Mouse (Mus musculus): ENCODE results near the gene Elf2. TPM values are rescaled to one million over a fixed set of nuclear protein-coding genes. Genes with fewer than 3 reads are reported as not detected.

Elf2 gene
- polyA plus RNA-seq, 1 experiment from 2014 or later: 28.1 TPM

DNA sequence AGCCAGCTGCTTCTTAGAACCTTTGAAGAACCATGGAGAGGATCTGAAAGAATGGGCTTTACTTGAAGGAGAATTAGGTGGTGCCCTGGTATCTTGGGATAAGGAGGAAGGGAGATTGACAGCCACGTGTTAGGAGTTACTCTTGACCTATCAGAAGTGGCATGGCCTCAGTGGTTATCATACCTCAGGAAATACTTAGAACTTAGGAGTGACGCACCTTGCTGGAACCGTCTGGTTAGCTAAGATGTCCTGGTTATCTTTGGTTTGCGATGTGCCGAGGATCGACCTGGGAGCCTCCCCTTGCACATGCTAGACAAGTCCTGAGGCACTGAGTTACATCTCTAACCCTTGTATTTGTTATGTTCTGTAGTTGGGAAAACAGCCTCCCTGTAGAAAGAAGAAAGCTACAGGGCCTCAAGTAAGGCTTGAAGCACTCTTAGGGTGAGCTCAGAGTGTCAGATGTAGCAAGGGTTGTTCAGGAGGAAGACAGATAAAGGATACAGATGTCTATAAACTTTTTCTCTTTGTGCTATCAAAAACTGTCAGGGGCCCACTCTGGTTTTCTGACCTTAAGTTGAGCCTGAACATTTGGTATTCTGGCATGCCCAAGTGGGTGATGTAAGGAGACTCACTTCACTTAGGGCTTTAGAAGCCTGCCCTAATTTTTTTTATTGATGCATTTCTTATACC, 110.2 kb downstream of the Elf2 start:
- no peaks in the 10 kb centered on the region for H3K36me3 ChIP-seq (ENCODE audit: control insufficient read depth, insufficient read depth, low read length)
- H3K27me3 ChIP-seq (ENCODE audit: control insufficient read depth, insufficient read depth, low read length): no peaks in the 10 kb centered on the region
- peaks cover 4% of the 10 kb centered on the region; the same call in 1 of the 2 replicates for H3K4me1 ChIP-seq (ENCODE audit: control insufficient read depth, insufficient read depth, low read length)
- no peak overlapping the region for H3K27ac ChIP-seq (ENCODE audit: low read depth, low read length)
- no peak overlapping the region for H3K9ac ChIP-seq (replicated peaks; ENCODE audit: low read depth, low read length)
- no peaks in the 10 kb centered on the region for H3K9me3 ChIP-seq (ENCODE audit: control insufficient read depth, low read length)
- H3K4me2 ChIP-seq (ENCODE audit: low read depth, low read length): no peak overlapping the region
- WGBS: 93% methylated on average over 6 of the region's 6 CpGs
- ATAC-seq (ENCODE audit: low read depth): no peak
- no peak overlapping the region for H3K4me3 ChIP-seq (ENCODE audit: low read depth, low read length)

DNA sequence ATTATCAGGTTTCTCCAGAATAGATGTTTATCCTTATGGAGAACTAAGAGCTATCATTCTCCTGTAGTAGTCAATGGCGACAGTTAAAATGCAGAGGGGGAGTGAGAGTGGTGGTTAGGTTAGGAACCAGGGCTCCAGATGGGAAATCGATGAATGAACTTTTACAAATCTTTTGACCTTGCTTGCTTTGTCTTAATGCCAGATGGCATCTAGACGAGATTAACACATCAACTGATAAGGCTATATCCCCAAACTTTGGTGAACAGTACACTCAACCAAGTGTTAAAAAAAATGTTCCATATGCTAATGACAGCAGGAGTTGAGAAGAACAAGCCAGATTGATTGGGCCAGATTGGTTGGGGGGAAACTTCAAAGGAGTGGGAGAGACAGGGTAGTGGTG, 111.2 kb downstream of the Elf2 start:
- no peak for ATAC-seq (ENCODE audit: low read depth)
- Histone ChIP-seq H3K9ac (replicated peaks; ENCODE audit: low read depth, low read length) (no peak overlapping the region), H3K27me3 (ENCODE audit: control insufficient read depth, insufficient read depth, low read length) (no peaks in the 10 kb centered on the region; the same call in 1 of the 2 replicates), H3K4me2 (ENCODE audit: low read depth, low read length) (no peak overlapping the region), H3K27ac (ENCODE audit: low read depth, low read length) (no peak overlapping the region), H3K4me3 (ENCODE audit: low read depth, low read length) (no peak overlapping the region), H3K4me1 (ENCODE audit: control insufficient read depth, insufficient read depth, low read length) (peaks cover 4% of the 10 kb centered on the region; the same call in 1 of the 2 replicates), H3K9me3 (ENCODE audit: control insufficient read depth, low read length) (no peaks in the 10 kb centered on the region), H3K36me3 (ENCODE audit: control insufficient read depth, insufficient read depth, low read length) (no peaks in the 10 kb centered on the region)
- 85% methylated on average over 3 of the region's 3 CpGs for WGBS

DNA sequence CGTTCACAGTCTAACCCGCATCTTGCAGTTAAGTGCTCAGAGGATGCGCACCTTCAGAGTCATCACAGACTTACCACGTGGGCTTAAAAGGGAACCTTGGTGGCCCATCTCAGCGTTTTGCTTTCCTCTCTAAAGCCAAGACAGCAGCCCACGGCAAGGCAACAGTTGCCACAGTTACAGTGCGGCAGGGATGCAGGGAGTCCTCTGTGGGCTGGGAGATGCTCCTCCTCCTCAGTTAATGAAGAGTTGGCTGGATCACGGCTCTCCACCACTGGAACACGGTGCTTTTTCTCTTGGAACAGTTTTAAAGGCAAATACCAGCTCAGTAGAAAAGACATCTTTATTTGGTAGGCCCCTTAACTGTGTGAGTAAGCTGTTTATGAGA, 111.7 kb downstream of the Elf2 start:
- ATAC-seq (ENCODE audit: low read depth): no peak
- WGBS: 83% methylated on average over 9 of the region's 9 CpGs
- no peaks in the 10 kb centered on the region for H3K36me3 ChIP-seq (ENCODE audit: control insufficient read depth, insufficient read depth, low read length)
- no peaks in the 10 kb centered on the region; the same call in 1 of the 2 replicates for H3K27me3 ChIP-seq (ENCODE audit: control insufficient read depth, insufficient read depth, low read length)
- H3K4me1 ChIP-seq (ENCODE audit: control insufficient read depth, insufficient read depth, low read length): peaks cover 4% of the 10 kb centered on the region; the same call in 1 of the 2 replicates
- no peaks in the 10 kb centered on the region for H3K9me3 ChIP-seq (ENCODE audit: control insufficient read depth, low read length)
- no peak overlapping the region for H3K27ac ChIP-seq (ENCODE audit: low read depth, low read length)
- H3K4me2 ChIP-seq (ENCODE audit: low read depth, low read length): no peak overlapping the region
- H3K4me3 ChIP-seq (ENCODE audit: low read depth, low read length): no peak overlapping the region
- H3K9ac ChIP-seq (replicated peaks; ENCODE audit: low read depth, low read length): no peak overlapping the region

DNA sequence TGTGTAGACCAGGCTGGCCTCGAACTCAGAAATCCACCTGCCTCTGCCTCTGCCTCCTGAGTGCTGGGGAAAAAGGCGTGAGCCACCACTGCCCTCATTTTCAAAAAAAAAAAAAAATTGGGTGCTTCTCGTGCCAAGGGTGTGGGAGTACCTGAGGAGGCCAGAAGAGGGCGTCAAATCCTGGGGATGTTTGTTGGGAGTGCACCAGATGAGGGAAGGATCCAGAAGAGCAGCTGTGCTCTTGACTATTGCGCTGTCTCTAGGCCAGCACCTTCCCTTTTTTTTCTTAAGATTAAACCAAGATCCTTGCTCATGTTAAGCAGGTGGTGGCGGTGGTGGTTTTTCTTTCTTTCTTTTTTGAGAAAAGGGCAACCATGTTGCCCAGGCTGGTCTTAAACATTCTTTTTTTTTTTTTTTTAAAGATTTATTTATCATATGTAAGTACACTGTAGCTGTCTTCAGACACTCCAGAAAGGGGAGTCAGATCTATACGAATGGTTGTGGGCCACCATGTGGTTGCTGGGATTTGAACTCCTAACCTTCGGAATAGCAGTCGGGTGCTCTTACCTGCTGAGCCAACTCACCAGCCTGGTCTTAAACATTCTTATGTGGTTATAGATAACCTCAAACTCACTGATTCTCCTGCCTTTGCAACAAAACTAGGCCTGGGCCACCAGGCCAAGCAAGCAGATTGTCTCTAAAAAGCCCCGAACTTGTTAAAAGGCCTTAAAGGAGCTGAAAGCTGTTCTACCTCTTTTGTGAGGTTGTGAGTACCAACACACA, 112.2 kb downstream of the Elf2 start:
- Histone ChIP-seq H3K4me3 (ENCODE audit: low read depth, low read length) (no peak overlapping the region), H3K27me3 (ENCODE audit: control insufficient read depth, insufficient read depth, low read length) (no peaks in the 10 kb centered on the region; the same call in 1 of the 2 replicates), H3K27ac (ENCODE audit: low read depth, low read length) (no peak overlapping the region), H3K9me3 (ENCODE audit: control insufficient read depth, low read length) (no peaks in the 10 kb centered on the region), H3K4me1 (ENCODE audit: control insufficient read depth, insufficient read depth, low read length) (peaks cover 9% of the 10 kb centered on the region; the same call in 1 of the 2 replicates), H3K36me3 (ENCODE audit: control insufficient read depth, insufficient read depth, low read length) (no peaks in the 10 kb centered on the region), H3K4me2 (ENCODE audit: low read depth, low read length) (no peak overlapping the region), H3K9ac (replicated peaks; ENCODE audit: low read depth, low read length) (no peak overlapping the region)
- ATAC-seq (ENCODE audit: low read depth): no peak
- WGBS: 78% methylated on average over 10 of the region's 10 CpGs

DNA sequence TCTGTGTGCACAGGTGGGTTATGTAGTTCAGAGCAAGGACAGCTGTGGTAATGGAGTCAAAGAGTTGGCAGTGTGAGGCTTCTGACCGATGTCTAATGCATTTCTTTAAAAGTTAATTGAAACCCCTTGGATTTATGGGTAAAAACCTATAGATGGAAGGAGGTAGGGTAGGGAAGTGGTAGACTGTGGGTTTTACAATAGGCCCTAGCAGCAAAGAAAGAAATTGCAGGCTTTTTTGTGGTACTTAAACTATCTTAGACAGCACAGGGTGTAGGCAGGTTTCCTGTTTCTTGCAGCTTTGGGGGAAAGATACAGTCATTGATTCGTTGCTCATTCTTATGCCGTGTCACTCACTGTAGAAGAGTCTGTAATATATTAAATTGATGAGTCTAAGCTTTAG, 113.9 kb downstream of the Elf2 start:
- Histone ChIP-seq H3K9ac (replicated peaks; ENCODE audit: low read depth, low read length) (no peak overlapping the region), H3K36me3 (ENCODE audit: control insufficient read depth, insufficient read depth, low read length) (no peaks in the 10 kb centered on the region), H3K9me3 (ENCODE audit: control insufficient read depth, low read length) (no peaks in the 10 kb centered on the region), H3K4me3 (ENCODE audit: low read depth, low read length) (no peak overlapping the region), H3K27me3 (ENCODE audit: control insufficient read depth, insufficient read depth, low read length) (no peaks in the 10 kb centered on the region; the same call in 1 of the 2 replicates), H3K4me1 (ENCODE audit: control insufficient read depth, insufficient read depth, low read length) (peaks cover 9% of the 10 kb centered on the region; the same call in 1 of the 2 replicates), H3K4me2 (ENCODE audit: low read depth, low read length) (0 out of 2 replicates have a peak overlapping the region, but pooled peaks have one; percentile 14), H3K27ac (ENCODE audit: low read depth, low read length) (no peak overlapping the region)
- 87% methylated on average over 3 of the region's 3 CpGs for whole genome bisulfite sequencing
- ATAC-seq (ENCODE audit: low read depth): no peak

DNA sequence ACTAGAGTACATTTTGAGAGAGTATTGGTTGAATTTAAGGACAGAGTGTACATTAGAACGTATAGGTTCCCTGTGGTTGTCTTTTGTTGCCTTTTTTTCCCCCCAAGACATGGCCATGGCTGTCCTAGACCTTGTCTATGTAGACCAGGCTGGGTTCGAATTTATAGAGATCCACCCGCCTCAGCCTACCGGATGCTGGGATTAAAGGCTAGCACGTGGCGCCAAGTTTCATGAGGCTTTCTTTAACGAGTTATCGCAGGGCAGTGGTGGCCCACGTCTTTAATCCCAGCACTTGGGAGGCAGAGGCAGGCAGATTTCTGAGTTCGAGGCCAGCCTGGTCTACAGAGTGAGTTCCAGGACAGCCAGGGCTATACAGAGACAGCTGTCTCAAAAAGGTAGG, 114.5 kb downstream of the Elf2 start:
- H3K4me1 ChIP-seq (ENCODE audit: control insufficient read depth, insufficient read depth, low read length): peaks cover 9% of the 10 kb centered on the region; the same call in 1 of the 2 replicates
- H3K36me3 ChIP-seq (ENCODE audit: control insufficient read depth, insufficient read depth, low read length): no peaks in the 10 kb centered on the region
- H3K27me3 ChIP-seq (ENCODE audit: control insufficient read depth, insufficient read depth, low read length): no peaks in the 10 kb centered on the region; the same call in 1 of the 2 replicates
- H3K9ac ChIP-seq (replicated peaks; ENCODE audit: low read depth, low read length): no peak overlapping the region
- ATAC-seq (ENCODE audit: low read depth): no peak
- H3K9me3 ChIP-seq (ENCODE audit: control insufficient read depth, low read length): no peaks in the 10 kb centered on the region
- H3K4me3 ChIP-seq (ENCODE audit: low read depth, low read length): peak overlapping the region; percentile 87
- 94% methylated on average over 10 of the region's 10 CpGs for WGBS
- H3K4me2 ChIP-seq (ENCODE audit: low read depth, low read length): peak overlapping the region; percentile 72
- H3K27ac ChIP-seq (ENCODE audit: low read depth, low read length): no peak overlapping the region

DNA sequence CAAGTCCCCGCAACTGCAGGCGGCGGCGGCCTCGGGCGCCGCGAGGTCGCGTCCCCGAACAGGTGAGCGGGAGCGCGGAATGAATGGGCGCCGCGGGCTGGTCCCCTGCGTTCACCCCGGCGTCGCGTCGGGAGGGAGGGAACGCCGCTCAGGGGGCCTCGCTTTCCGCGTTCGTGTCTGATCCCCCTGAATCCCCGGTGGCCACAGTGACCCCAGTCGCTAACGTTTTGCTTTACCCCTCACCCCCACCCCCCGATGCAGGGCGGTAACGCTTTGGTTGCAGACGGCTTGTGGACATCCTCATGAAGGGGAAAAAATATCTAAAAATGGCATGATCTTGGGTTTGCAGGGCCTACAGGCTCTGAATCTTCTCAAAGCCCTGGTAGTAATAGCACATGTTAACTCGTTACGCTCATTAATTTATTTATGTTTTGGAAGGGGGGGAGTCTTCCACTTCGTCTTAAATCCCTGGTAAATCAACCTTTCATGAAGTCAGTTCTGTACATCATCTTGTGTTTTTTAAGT, 115.2 kb downstream of the Elf2 start:
- ATAC-seq (ENCODE audit: low read depth): no peak
- peak overlapping the region; percentile 95 for H3K9ac ChIP-seq (replicated peaks; ENCODE audit: low read depth, low read length)
- no peaks in the 10 kb centered on the region; the same call in 1 of the 2 replicates for H3K27me3 ChIP-seq (ENCODE audit: control insufficient read depth, insufficient read depth, low read length)
- H3K27ac ChIP-seq (ENCODE audit: low read depth, low read length): peak overlapping the region; percentile 99
- H3K9me3 ChIP-seq (ENCODE audit: control insufficient read depth, low read length): no peaks in the 10 kb centered on the region
- H3K4me2 ChIP-seq (ENCODE audit: low read depth, low read length): peak overlapping the region; percentile 72
- peak overlapping the region; percentile 87 for H3K4me3 ChIP-seq (ENCODE audit: low read depth, low read length)
- H3K36me3 ChIP-seq (ENCODE audit: control insufficient read depth, insufficient read depth, low read length): no peaks in the 10 kb centered on the region
- peaks cover 9% of the 10 kb centered on the region; the same call in 1 of the 2 replicates for H3K4me1 ChIP-seq (ENCODE audit: control insufficient read depth, insufficient read depth, low read length)
- WGBS: under 1% methylated on average over 39 of the region's 39 CpGs

DNA sequence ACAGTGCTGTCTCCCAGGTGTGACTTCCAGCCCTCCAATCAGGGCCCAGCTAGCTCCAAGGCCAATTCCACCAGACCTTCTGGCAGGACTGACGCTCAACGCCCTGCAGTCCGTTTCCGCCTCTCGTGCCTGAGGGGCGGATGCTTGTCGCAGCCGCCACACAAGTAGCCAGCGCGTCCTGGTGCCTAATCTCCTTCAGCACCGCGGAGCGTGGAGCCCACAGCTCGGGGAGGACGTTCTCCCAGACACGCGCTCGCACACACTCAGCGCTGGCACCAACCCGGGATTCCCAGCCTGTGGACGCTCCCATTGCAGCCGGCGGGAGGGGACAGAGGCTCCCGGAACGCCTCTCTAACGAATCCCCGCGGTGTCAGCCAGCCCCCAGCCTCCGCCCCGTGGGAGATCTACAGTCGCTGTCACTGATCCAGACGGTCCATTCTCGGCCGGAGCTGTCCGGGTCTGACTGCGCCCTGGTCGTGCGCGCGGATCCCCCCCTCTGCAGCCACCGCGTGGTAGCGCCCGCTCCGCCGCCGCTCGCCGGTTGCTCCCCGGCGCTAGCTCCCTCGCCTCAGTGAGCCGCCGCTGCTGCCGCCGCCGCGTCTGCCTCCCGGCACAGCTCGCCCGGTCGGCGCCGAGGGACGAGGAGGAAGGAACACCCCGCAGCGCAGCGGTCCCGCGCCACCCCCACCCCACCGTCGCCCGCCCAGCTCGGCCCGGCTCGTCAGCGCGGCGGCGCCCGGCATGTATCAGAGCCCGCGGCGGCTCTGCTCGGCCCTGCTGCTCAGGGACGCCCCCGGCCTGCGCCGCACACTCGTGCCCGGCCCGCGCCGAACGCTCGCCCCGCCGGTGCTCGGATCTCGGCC, 115.9 kb downstream of the Elf2 start, which contains the start of gene Noct:
Gene Noct (plus strand): TSS at position 85 of the 863 bp plus-strand sequence.
- peak within 1 kb of the TSS; percentile 72 for H3K4me2 ChIP-seq (ENCODE audit: low read depth, low read length)
- peak; percentile 93 for ATAC-seq (ENCODE audit: low read depth)
- under 1% methylated on average over 83 of the region's 100 CpGs for WGBS
- H3K27ac ChIP-seq (ENCODE audit: low read depth, low read length): peak within 1 kb of the TSS; percentile 99
- peaks cover 9% of the 10 kb centered on the region; the same call in 1 of the 2 replicates for H3K4me1 ChIP-seq (ENCODE audit: control insufficient read depth, insufficient read depth, low read length)
- H3K9me3 ChIP-seq (ENCODE audit: control insufficient read depth, low read length): no peaks in the 10 kb centered on the region
- peak within 1 kb of the TSS; percentile 95 for H3K9ac ChIP-seq (replicated peaks; ENCODE audit: low read depth, low read length)
- no peaks in the 10 kb centered on the region; the same call in 1 of the 2 replicates for H3K27me3 ChIP-seq (ENCODE audit: control insufficient read depth, insufficient read depth, low read length)
- H3K4me3 ChIP-seq (ENCODE audit: low read depth, low read length): peak within 1 kb of the TSS; percentile 87
- no peaks in the 10 kb centered on the region for H3K36me3 ChIP-seq (ENCODE audit: control insufficient read depth, insufficient read depth, low read length)
